8 mouse cellular contexts compared by ENCODE assay signal in genomic region chr11:50376156-50376790, GRCm38 (mm10). TPM values are rescaled to one million over a fixed set of nuclear protein-coding genes. Genes with fewer than 3 reads are reported as not detected.
DNase-seq lines count a peak whose midpoint lies in the region; ATAC-seq and TF ChIP-seq lines count a peak whose summit lies in the region.

No protein-coding gene starts in this region.

- no peak for ATAC-seq in embryonic facial prominence, embryonic 13.5 days (ENCODE audit: insufficient number of reproducible peaks, insufficient read depth, low FRiP score, low TSS enrichment, low read depth)
- no peak for ATAC-seq in limb, embryonic 12.5 days (ENCODE audit: insufficient number of reproducible peaks, insufficient read depth, low FRiP score, low TSS enrichment, low read depth)

- H3K9me3 ChIP-seq in embryonic facial prominence, embryonic 13.5 days, result no peaks in the 10 kb centered on the region
- H3K9me3 ChIP-seq in limb, embryonic 12.5 days, result no peaks in the 10 kb centered on the region

- no peak for TF ChIP-seq POLR2A in small intestine, adult 2 months (IDR thresholded peaks at IDR 0.05; ENCODE audit: low read depth, low read length)

- peaks cover 19% of the 10 kb centered on the region for H3K4me1 ChIP-seq in embryonic facial prominence, embryonic 13.5 days
- H3K4me1 ChIP-seq in limb, embryonic 12.5 days (replicated peaks), result peaks cover 23% of the 10 kb centered on the region
- H3K4me1 ChIP-seq in small intestine, adult 2 months (ENCODE audit: control insufficient read depth, insufficient read depth, insufficient read length, low read length), result peaks cover 7% of the 10 kb centered on the region; the same call in 1 of the 2 replicates

- peak overlapping the region; percentile 88 for H3K9ac ChIP-seq in embryonic facial prominence, embryonic 13.5 days
- peak overlapping the region; percentile 80 for H3K9ac ChIP-seq in limb, embryonic 12.5 days (replicated peaks)

- peak overlapping the region; percentile 100 for H3K4me3 ChIP-seq in left cerebral cortex, adult 2 months
- peak overlapping the region; percentile 95 for H3K4me3 ChIP-seq in embryonic facial prominence, embryonic 13.5 days
- H3K4me3 ChIP-seq in limb, embryonic 12.5 days (replicated peaks), result peak overlapping the region; percentile 94
- H3K4me3 ChIP-seq in small intestine, adult 2 months (ENCODE audit: low read depth, low read length), result peak overlapping the region; percentile 83; the same call in 1 of the 2 replicates

- H3K27ac ChIP-seq in left cerebral cortex, adult 2 months, result peak overlapping the region; percentile 99
- peak overlapping the region; percentile 100 for H3K27ac ChIP-seq in embryonic facial prominence, embryonic 13.5 days
- peak overlapping the region; percentile 99 for H3K27ac ChIP-seq in limb, embryonic 12.5 days
- H3K27ac ChIP-seq in small intestine, adult 2 months (ENCODE audit: insufficient read depth, low read depth, low read length), result peak overlapping the region; percentile 94

- no peak for TF ChIP-seq CTCF in left cerebral cortex, adult 2 months (IDR thresholded peaks at IDR 0.05)
- no peak for TF ChIP-seq CTCF in small intestine, adult 2 months (IDR thresholded peaks at IDR 0.05; ENCODE audit: extremely low read depth, insufficient read length, insufficient replicate concordance, low read depth, low read length)

- DNase-seq in left cerebral cortex, adult 2 months (ENCODE audit: extremely low spot score in 1 of 2, low spot score in 2 of 2), result no peak
- DNase-seq in left cerebral cortex, postnatal 14 days (ENCODE audit: low spot score in 2 of 2), result no peak
- DNase-seq in spleen, postnatal 4 days (ENCODE audit: low spot score in 2 of 2), result no peak
- no peak for DNase-seq in right cerebral cortex, postnatal 25 days
- no peak for DNase-seq in left cerebral cortex, adult 18-20 months (ENCODE audit: low spot score in 2 of 2)

- H3K4me2 ChIP-seq in embryonic facial prominence, embryonic 13.5 days, result peak overlapping the region; percentile 68
- H3K4me2 ChIP-seq in limb, embryonic 12.5 days, result peak overlapping the region; percentile 81

- H3K36me3 ChIP-seq in embryonic facial prominence, embryonic 13.5 days, result peaks cover 12% of the 10 kb centered on the region
- peaks cover 19% of the 10 kb centered on the region for H3K36me3 ChIP-seq in limb, embryonic 12.5 days
- H3K36me3 ChIP-seq in small intestine, adult 2 months (ENCODE audit: control insufficient read depth, insufficient read depth, low read length), result peaks cover 9% of the 10 kb centered on the region

- no peaks in the 10 kb centered on the region for H3K27me3 ChIP-seq in embryonic facial prominence, embryonic 13.5 days
- no peaks in the 10 kb centered on the region for H3K27me3 ChIP-seq in limb, embryonic 12.5 days
- no peaks in the 10 kb centered on the region for H3K27me3 ChIP-seq in small intestine, adult 2 months (ENCODE audit: control insufficient read depth, insufficient read depth, low read length)

- intact Hi-C loops in left cerebral cortex, adult 2 months (cut with DNase I), result loop anchor here (2.0 to 5.0 kb wide), 2 partner anchors 49 to 83 kb away; partner anchors contain the start of genes Canx and Maml1
- intact Hi-C loops in left cerebral cortex, postnatal 14 days (cut with DNase I), result no loop called here

- 23% methylated on average over 10 of the region's 10 CpGs for WGBS in embryonic facial prominence, embryonic 13.5 days
- 19% methylated on average over 10 of the region's 10 CpGs for WGBS in limb, embryonic 12.5 days
- 37% methylated on average over 10 of the region's 10 CpGs for WGBS in small intestine, adult 2 months

RNA-seq across cellular contexts. Expression of gene Hnrnph1, which starts 0.5 kb away (rescaled TPM):
- 100 to 1,000 TPM; 272 to 274 TPM for total RNA-seq in left cerebral cortex, adult 2 months (2021)
- 100 to 1,000 TPM; 201 to 225 TPM for total RNA-seq in left cerebral cortex, postnatal 14 days (2021)
- polyA plus RNA-seq in embryonic facial prominence, embryonic 13.5 days (2015; fragmentation: Nextera tagmentation; extraction: Ambion mirVana), result 541 and 593 TPM in 2 replicates
- polyA plus RNA-seq in limb, embryonic 12.5 days (2016; fragmentation: Nextera tagmentation; extraction: Ambion mirVana), result 636 and 669 TPM in 2 replicates
- 5.9 and 11.5 TPM in 2 replicates for polyA plus RNA-seq in small intestine, adult 2 months (2012; rRNA removed)
- total RNA-seq in left cerebral cortex, adult 18-20 months (2021), result 100 to 1,000 TPM; 257 to 271 TPM

RNA-seq across cellular contexts. Expression of gene Cby3, which starts 22.0 kb away (rescaled TPM):
- total RNA-seq in left cerebral cortex, adult 2 months (2021), result not detected
- not detected for total RNA-seq in left cerebral cortex, postnatal 14 days (2021)
- polyA plus RNA-seq in embryonic facial prominence, embryonic 13.5 days (2015; fragmentation: Nextera tagmentation; extraction: Ambion mirVana), result 0.52 and 0.54 TPM in 2 replicates
- 0.44 TPM in 1 of 2 replicates, not detected in the other for polyA plus RNA-seq in limb, embryonic 12.5 days (2016; fragmentation: Nextera tagmentation; extraction: Ambion mirVana)
- 0.15 and 0.51 TPM in 2 replicates for polyA plus RNA-seq in small intestine, adult 2 months (2012; rRNA removed)
- under 1 TPM in 1 of 2 experiments, not detected in 1; 0.93 TPM for total RNA-seq in left cerebral cortex, adult 18-20 months (2021)

RNA-seq across cellular contexts. Expression of gene Canx, which starts 50.8 kb away (rescaled TPM):
- total RNA-seq in left cerebral cortex, adult 2 months (2021), result 100 to 1,000 TPM; 387 to 418 TPM
- 100 to 1,000 TPM; 404 to 407 TPM for total RNA-seq in left cerebral cortex, postnatal 14 days (2021)
- 289 and 322 TPM in 2 replicates for polyA plus RNA-seq in embryonic facial prominence, embryonic 13.5 days (2015; fragmentation: Nextera tagmentation; extraction: Ambion mirVana)
- 292 and 313 TPM in 2 replicates for polyA plus RNA-seq in limb, embryonic 12.5 days (2016; fragmentation: Nextera tagmentation; extraction: Ambion mirVana)
- polyA plus RNA-seq in small intestine, adult 2 months (2012; rRNA removed), result 12.0 and 31.9 TPM in 2 replicates
- 100 to 1,000 TPM; 398 to 431 TPM for total RNA-seq in left cerebral cortex, adult 18-20 months (2021)

RNA-seq across cellular contexts. Expression of gene Rufy1, which starts 54.7 kb away (rescaled TPM):
- total RNA-seq in left cerebral cortex, adult 2 months (2021), result 10 to 100 TPM; 26.2 to 27.0 TPM
- 10 to 100 TPM; 25.5 to 25.8 TPM for total RNA-seq in left cerebral cortex, postnatal 14 days (2021)
- polyA plus RNA-seq in embryonic facial prominence, embryonic 13.5 days (2015; fragmentation: Nextera tagmentation; extraction: Ambion mirVana), result 25.3 and 28.2 TPM in 2 replicates
- 28.1 and 32.0 TPM in 2 replicates for polyA plus RNA-seq in limb, embryonic 12.5 days (2016; fragmentation: Nextera tagmentation; extraction: Ambion mirVana)
- 8.0 and 15.8 TPM in 2 replicates for polyA plus RNA-seq in small intestine, adult 2 months (2012; rRNA removed)
- 10 to 100 TPM; 29.2 to 30.3 TPM for total RNA-seq in left cerebral cortex, adult 18-20 months (2021)
